Mouse (Mus musculus) embryo, embryonic 11 days (tissue): Measurements from ENCODE around the gene Gm30191.

Experiments
- DNase-seq: peaks from one replicate; pipeline ENCODE4 v3.0.0-alpha.2; 2015

The Gm30191 gene

DNA sequence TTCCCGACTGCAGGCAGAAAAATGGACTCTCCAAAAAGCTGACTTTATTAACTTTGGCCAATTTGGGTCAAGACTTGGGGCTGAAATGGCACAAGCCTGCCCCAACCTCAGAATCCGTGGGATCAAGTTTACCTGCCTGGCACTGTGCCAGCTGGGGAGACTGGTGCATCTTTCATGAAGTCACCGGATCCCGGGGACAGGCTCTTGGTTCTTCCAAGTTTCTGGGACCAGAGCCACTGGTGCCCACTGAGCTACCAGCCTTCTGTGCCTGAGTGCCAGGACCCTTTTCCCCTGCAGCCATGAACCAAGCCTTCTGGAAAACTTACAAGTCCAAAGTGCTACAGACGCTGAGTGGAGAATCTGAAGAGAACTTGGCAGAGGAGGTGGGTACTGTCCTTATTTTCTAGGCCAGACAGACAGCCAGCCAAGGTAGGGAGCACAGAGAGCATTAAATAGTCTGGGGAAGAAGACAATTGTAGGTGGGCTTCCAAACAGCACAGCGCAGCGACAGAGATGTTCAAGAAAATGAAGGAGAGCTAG, at the start of gene Gm30191:
Gm30191 (plus strand) TSS at position 217 of the 540 bp plus-strand sequence.
- no peak for DNase-seq

DNA sequence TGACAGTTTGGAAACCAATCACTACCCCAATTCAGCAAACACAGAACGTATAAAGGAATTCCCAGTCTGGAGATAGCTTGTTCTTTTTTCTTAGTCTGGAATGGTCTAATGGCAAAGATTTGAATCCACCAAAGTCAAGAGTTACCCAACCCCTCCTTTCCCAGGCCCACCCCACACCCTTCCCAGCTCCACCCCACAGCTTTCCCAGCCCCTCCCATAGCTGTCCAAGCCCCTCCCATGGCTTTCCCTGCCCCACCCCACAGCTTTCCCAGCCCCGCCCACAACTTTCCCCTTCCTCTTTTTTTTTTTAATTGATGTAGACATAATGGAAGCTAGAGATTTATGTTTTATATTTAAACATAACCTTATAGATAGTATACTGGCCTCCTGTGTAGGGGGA, 47.4 kb upstream of the Gm30191 start:
- DNase-seq = no peak

DNA sequence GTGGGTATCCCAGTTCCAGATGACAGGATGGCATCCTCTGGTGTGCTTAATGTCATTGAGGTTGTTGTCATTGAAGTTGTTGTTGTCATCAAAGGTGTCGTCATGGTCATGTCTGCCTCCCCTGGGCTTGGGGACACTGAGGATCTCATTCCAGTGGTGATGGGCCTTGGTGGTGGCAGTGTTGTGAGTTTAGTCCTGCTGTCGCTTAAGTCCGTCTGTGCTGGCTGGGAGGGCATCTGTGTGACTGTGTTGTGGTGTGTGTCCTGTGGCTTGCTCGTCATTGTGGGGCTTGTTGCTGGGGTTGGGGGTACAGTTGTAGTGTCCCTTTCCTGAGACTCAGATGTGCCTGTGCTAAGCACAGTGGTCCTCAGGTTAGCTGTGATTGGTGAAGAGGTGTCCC, 43.8 kb upstream of the Gm30191 start, which contains the start of gene Gm7534:
Gm7534 (minus strand) TSS at position 101 of the 400 bp plus-strand sequence.
- no peak for DNase-seq

DNA sequence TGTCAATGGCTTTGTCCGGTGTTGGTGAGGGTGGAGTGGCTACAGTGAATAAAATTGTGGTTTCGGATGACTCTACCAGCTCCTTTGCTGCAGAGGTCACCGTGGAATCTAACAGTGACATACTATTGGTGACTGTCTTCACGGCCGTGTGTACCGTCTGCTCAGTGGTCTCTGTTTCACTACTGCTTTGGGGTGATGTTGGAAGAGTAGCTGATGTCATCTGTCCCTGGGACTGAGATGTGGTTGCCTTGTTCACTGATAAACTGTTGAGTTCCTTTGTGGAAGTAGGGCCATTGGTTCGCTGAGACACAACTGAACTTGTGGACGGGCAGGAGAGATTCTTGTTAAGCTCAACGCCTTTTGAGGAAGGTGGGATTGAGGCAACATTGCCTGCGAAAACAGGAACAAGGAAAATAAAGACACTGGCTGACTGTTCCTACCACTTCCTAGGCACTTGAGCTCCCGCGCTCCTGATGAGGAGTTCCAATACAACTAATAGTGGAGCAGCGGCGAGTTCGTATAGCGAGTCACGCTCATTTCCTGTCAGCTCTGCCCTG, 43.3 kb upstream of the Gm30191 start:
- DNase-seq = no peak

DNA sequence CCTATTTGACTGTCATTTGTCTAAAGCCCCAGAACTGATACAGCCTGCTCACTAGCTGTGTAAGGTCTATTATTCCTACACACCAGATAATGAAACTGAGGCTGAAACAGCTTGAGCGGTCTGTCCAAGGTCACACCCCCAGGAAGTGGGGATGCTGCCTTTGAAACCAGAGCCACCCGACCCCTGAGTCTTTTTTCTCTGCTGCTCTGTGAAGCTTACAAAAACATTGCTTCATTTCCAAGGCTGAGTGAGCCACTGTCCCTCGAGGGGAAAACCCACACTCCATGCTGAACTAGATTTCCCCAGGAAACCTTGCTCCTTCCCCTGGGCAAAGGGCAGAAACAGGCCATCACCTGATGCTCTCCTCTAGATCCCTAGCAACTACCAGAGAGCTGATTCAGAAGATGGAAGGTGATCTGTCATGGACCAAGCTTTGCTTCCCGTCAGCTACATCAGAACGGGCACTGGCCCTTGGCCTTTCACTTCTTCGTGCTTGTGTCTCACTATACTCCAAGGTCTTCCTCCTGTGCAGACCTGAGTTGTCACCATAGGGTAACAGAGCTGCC, 40.2 kb upstream of the Gm30191 start:
- DNase-seq = no peak

DNA sequence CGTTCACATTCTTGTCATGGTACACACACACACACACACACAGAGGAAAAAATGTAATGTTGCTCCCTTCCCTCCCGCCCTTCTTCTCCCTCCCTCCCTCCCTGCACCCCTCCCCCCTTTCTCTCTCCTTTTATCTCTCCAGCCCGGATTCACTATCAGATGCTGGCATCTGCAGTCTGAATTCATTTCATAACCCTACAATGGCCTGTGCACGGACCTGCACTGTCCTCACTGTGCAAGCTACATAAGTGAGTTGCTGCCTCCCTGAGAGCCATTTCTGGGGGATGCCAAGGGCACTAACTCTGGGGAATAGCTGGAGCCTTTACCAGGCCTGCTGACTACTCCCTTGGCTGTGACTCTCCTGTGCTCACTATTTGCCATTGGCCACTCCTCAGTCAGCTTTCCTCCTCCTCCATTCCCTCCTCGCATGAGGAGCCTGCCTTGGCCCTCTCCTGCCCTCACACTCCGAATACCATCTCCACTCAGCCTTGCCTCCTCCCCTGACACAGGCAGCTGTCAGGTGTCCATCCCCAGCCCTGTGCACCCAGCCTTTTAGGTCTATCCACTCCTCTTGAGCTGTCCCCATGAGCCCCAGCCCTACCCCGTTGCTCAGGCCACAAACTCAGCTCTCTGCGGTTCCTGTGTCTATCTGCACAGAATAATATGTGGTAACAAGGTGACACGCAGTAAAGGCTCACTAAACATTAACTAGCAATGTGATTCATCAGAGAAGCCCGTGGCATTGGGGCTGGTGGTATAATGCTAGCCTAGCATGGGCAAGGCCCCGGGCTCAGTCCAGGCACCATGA, 23.7 kb upstream of the Gm30191 start:
- no peak for DNase-seq

DNA sequence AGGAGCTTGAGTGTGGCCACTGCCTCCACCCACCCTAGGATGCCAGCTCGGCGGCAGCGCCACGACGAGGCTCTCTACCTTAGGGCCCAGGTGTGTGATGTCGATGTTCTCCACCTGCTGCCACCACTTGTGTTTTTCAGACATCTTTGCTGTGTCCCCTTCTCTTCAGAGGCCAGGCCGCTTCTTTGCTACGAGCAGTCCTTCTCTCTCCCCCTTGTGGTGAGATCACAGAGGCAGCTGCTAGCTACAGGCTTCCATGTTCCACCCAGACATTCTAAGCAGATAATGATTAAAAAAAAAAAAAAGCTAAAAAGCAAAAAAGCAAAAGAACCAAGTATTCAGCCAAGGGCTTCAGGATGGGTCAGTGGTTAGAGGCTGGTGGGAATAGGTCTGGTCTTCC, 19.5 kb upstream of the Gm30191 start, which contains the start of gene Catsper4:
Catsper4 (minus strand) TSS at position 190 of the 400 bp plus-strand sequence.
- no peak for DNase-seq

DNA sequence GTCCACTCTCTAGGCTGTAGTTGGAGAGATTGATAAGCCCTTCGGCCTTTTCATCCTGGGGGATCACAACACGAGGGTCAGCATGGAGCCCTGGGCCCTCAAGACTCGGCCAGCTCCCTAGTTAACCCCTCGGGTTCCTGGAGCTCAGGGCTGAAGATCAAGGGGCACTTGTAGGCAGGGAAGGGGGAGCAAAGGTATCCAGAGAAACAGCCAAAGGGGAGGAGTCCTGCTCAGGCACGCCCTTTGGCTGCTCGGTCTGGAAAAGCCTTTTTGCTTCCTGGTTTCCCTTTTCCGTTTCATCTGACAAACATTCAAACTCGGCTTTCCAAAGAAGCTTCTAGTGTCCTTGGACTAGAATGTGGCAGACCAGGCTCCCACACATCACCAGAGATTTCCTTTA, 16.3 kb upstream of the Gm30191 start:
- no peak for DNase-seq

DNA sequence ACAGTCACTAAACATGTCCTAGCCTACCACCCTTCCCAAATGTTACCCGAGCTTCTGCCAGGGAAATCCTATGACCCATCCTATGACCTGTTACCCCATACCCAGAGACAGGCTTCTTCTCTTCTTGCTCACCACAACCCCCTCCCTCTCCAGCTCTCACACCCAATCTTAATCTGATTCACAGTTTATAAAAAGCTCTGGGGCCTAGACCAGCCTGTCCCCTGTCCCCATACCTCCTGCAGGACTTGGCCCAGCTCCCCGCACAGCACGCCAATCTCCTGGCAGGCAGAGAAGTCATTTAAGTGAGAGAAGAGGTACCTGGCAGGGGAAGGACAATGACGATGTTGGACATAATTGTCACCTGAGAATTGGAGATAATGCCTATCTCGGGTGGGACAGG, 11.9 kb upstream of the Gm30191 start:
- DNase-seq = no peak

DNA sequence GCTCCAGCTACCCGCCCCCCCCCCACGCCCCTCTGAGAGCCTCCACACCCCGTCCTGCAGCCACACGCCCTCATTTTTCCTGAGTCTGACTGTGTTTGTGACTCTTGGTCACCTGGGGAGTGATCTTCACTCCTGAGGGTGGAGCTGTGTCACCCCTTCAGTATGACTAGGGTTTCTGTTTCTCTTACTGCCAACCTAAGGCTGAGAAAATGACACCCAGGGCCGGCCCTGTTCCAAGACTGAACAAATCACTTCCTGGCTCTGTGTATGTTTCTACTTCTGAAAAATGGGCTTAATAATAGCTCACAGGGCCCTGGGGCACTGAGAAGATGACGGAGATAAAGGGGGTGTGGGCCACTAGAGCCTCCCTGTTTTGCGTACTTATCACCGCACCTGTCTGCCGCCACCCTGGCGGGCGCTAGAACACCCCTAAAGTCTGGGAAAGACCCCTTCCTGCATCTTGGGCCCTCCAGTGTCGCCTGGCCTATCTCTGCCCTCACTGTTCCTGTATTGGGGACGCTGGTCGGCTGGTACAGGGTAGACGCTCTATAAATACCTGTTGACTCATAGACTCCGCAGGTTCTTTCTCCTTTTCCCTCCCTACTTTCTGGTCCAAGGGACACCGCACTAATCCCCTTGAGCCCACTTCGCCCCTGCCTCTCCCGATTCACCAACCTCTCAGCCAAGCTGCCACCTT, 9.0 kb upstream of the Gm30191 start:
- DNase-seq = no peak

DNA sequence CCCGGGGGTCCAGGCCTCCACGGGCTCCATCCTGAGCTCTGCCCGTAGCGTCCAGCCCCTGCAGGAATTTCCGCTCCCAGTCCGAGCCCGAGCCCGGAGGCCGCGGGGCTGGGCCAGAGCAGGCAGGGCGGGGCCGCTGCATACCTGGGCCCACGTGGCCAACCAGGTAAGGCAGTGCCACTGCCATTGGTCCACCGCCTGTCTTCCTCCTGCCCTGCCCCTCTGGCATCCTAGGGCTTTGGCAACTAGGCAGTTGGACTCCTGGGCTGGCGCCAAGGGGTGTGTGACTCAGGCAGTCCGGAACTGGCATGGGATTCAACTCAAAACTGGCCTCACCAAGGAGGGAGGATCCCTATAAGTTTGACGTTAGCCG, 8.5 kb upstream of the Gm30191 start, which contains the start of gene Cnksr1:
Cnksr1 (minus strand) TSS at position 121 of the 373 bp plus-strand sequence.
- DNase-seq = no peak

DNA sequence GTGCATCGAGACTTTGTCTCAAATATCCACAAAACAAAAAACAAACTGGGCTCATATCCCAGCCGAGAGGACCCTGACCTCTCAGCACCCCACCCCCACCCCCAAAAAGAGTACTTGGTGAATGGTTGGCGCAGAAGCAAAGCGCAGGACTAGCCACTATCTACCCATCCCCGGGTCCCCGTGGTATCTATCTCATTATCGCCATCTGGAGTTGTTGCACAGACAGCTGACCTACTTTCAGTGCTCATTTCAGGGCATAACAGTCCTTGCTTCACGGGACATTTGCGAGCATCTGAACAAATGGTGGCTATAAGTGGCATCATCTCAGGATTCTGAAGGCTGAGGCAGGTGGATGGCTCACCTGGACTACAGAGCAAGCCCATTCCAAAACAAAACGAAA, 8.0 kb upstream of the Gm30191 start:
- DNase-seq = no peak

DNA sequence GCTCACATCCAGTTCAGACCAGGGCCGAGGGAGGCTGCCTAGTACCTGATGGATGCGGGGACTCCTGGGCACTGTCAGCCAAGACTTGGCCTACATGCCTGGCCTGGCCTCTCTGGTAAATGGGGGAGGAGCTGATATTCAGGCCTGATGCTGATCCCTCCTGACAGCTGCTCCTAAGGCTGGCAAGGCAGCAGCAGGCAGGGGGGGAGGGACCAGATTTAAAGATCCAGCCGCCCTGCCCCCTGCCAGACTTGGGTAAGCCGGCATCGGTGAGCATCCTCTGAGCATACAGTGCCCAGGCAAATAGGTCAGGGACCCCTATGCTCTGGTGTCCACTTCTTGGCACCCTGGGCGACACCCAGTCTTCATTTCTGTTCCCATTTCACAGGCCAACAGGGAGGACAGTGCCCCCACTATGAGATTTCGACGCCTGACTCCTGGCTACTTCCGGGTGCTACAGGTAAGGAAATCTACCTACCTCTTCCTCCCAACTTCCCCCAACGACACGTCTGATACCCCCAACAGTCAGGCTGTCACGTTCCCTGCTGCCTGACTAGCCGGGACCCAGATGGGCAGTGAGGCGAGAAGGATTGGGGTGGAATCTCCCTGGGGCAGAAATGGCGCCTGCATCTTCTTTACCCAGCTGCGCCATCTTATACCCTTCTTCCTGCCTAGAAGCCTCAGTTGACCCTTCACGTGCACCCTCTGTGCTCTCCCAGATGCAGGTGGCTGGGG, 3.1 kb upstream of the Gm30191 start, which contains the start of gene E130218I03Rik:
E130218I03Rik (plus strand) TSS at position 147 of the 735 bp plus-strand sequence.
- DNase-seq = no peak

DNA sequence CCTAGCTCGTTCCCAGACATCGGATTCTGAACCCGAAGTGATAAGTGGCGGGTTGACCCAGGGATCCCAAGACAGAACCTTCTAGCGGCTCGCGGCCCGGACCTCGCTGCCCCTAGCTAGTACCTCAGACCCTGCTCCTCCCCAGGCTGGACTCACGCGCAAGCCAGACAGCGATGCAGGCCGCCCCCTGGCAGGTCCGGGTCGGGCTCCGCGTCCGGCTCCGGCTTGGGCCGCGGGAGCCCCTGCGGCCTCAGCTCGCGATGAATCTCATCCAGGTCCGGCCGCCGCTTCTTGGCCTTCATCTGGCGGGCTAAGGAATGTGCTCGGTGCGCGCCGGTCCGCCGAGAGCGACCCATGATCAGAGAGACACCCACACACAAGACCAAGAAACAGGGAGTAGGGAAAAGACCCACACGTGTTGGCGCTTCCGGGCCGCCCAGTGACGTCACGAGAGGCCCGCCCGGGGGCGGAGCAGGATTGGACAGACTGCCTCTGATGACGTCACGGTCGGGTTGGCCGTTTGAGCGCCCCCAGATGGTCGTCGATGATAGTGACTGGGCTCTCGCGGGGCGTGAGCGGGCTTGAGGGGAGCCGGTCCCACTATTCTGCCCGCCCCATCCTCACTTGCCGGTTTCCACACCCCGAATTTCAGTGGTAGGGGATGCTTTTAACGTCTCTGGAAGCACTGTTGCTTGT, 1.4 kb upstream of the Gm30191 start, which contains the start of gene Zfp593:
Zfp593 (minus strand) TSS at position 445 of the 696 bp plus-strand sequence.
- peak; percentile 95 for DNase-seq

DNA sequence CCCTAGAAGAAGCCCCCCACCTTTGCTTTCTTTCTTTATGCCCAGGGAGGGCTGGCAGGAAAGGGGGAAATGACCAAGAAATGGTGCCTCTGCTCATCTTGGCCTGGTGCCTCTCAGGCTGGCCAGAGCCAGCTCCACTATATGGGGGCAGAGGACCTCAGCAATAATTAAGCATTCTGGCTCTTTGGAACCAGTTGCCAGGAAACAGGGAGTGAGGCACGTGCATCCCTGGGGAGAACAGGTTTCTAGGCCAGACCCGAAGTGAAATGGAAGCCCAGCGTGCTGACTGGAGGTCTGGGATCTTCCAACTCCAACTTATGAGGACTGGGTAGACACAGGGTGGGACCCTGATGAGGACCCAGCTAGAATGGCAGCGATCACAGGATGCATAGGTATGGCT, 479 bp upstream of the Gm30191 start:
- no peak for DNase-seq

DNA sequence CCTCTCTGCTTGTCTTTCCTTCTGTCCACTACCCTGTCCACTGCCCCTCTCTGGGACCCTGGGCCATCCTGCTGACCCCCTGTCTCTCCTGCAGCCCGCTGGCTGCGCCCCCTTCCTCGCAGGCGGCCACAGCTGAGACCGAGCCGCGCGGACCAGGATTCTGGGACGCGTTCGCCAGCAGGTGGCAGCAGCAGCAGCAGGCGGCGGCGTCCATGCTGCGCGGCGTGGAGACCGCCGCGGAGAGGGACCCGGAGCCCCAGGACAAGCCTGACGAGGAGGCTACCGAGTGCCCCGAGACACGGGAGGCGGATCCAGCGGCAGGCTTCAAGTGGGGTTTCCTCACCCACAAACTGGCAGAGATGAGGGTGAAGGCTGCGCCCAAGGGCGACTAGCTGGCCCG, 2.9 kb downstream of the Gm30191 start:
- DNase-seq = peak; percentile 90

DNA sequence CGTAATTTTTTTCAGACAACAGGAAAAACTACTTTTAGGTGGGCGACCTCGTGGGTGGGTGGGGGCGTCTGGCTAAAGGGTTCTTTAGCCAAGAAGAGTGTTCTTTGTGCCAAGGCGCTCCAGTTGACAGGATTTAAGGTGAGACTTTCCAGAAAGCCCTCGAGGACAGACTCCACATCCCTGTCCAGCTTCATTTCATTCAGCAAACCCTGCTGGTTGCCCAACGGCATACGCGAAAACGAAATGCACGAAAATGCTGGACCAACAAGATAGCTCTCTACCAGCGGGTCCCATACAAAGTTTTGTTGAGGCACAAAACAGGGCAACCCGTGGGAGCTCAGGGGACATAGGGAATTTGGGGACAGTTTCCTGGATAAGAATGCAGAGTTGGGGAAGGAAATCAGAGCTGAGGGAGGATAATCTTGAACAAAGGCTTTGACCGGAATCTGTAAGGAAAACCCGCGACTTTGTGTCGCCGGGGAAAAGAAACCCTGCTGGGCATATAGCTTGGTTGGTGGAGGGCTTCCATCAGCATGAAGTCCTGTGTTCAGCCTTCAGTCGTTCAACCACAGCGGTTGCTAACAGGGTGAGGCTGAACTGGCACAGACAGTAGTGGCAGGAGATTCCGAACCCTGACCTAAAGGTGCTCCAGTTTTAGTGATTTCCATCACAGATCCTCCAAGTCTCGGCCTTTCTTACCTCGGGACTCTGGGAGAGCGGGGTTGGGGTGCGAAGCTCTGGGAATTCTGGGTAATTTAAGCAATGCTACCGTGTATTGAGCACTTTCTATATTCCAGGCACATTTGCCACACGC, 3.6 kb downstream of the Gm30191 start:
- DNase-seq = peak; percentile 41

DNA sequence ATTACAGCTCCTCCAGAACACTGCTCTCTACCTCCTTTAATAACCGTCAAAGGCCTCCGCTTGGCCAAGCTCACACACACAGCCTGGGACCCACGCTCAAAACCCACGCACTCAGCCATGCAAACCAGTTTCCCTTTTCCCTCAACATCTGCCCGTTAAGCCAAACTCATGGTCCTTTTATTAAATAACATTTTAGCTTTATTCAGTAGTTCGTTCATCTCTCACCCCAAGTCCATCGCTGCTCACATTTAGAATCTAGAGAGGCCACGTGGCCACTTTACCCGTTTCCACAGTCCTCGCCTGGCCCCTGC, 4.2 kb downstream of the Gm30191 start:
- no peak for DNase-seq

DNA sequence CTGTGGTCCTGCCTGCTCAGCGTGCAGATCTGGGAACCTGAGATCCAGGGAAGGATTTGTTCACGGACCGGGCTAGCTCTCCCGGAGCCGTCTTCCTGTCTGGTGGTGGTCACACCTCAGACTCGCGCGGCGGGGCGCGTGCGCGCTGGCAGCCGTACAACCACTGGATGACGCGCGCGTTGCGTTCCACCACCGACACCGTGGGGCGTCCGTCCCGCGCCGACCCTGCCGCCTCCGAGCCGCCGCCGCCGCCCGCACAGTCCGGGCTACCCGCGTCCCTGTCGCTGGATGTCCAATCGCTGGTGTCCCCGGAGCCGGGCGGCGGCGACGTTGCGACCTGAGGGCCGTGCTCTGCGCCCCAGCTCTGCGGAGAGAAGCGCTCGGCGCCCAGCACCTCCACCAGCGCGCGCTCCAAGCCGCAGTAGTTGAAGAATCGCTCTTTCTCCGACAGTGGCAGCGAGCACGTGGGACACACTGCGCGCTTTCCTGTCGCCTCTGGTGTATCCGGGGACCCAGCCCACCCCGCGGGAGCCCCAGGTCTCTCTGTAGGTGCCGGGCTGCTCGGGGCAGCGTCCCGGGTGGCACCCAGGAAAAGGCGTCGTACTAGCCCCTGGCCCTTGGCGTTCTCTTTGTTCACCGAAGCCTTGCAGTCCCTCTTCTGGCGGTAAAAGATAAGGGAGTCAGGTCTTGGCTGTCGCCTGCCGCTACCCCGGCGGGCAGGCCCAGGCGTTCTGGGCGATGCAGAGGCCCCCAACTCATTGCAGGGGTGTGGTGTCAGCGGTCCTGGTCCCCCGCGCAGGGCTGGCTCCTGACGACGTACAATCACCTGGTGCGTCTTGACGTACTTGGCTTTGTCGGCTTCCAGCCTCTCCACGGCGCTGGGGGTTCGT, 4.8 kb downstream of the Gm30191 start:
- DNase-seq = peak; percentile 72
